Mouse (Mus musculus): ENCODE data around the gene Higd2a. TPM values are rescaled to one million over a fixed set of nuclear protein-coding genes. Genes with fewer than 3 reads are reported as not detected.

Gene Higd2a
- 100 to 1,000 TPM; 134 to 161 (median 146) TPM for total RNA-seq (2022)

- peak; percentile 97 for DNase-seq (ENCODE audit: low spot score in 2 of 2)
These were observed at the start of gene Higd2a, which contains the start of gene Nop16 for GRCm38 (mm10) chr13:54589996-54590951. Gene Higd2a, plus strand, starts transcription at chr13:54590207. Gene Nop16, minus strand, starts transcription at chr13:54590090.

- no peak for DNase-seq (ENCODE audit: low spot score in 2 of 2)
These were observed 42.0 kb upstream of the Higd2a start for GRCm38 (mm10) chr13:54548036-54548435.

GRCm38 (mm10) chr13:54556176-54556575, 33.8 kb upstream of the Higd2a start:
- no peak for DNase-seq (ENCODE audit: low spot score in 2 of 2)

GRCm38 (mm10) chr13:54556796-54557195, 33.2 kb upstream of the Higd2a start:
- DNase-seq (ENCODE audit: low spot score in 2 of 2), result no peak

GRCm38 (mm10) chr13:54557652-54558051, 32.4 kb upstream of the Higd2a start:
- no peak for DNase-seq (ENCODE audit: low spot score in 2 of 2)

GRCm38 (mm10) chr13:54559656-54560055, 30.4 kb upstream of the Higd2a start:
- DNase-seq (ENCODE audit: low spot score in 2 of 2), result no peak

- no peak for DNase-seq (ENCODE audit: low spot score in 2 of 2)
These were observed 29.4 kb upstream of the Higd2a start for GRCm38 (mm10) chr13:54560608-54561007.

- no peak for DNase-seq (ENCODE audit: low spot score in 2 of 2)
These were observed 27.4 kb upstream of the Higd2a start for GRCm38 (mm10) chr13:54562562-54562961.

- DNase-seq (ENCODE audit: low spot score in 2 of 2), result no peak
These were observed 25.5 kb upstream of the Higd2a start for GRCm38 (mm10) chr13:54564232-54565200.

GRCm38 (mm10) chr13:54565201-54565581, 24.8 kb upstream of the Higd2a start, which contains the start of gene 4833439L19Rik:
Gene 4833439L19Rik, minus strand, starts transcription at chr13:54565435.
- peak; percentile 91 for DNase-seq (ENCODE audit: low spot score in 2 of 2)

- peak in 1 of 2 experiments; percentile 59 for DNase-seq (ENCODE audit: low spot score in 2 of 2)
These were observed 24.2 kb upstream of the Higd2a start for GRCm38 (mm10) chr13:54565594-54566345.

GRCm38 (mm10) chr13:54568380-54568779, 21.6 kb upstream of the Higd2a start:
- no peak for DNase-seq (ENCODE audit: low spot score in 2 of 2)

- DNase-seq (ENCODE audit: low spot score in 2 of 2), result no peak
These were observed 20.7 kb upstream of the Higd2a start for GRCm38 (mm10) chr13:54569282-54569681.

GRCm38 (mm10) chr13:54570736-54571135, 19.3 kb upstream of the Higd2a start:
- DNase-seq (ENCODE audit: low spot score in 2 of 2), result no peak

- DNase-seq (ENCODE audit: low spot score in 2 of 2), result no peak
These were observed 18.4 kb upstream of the Higd2a start for GRCm38 (mm10) chr13:54571637-54572036.

- no peak for DNase-seq (ENCODE audit: low spot score in 2 of 2)
These were observed 17.4 kb upstream of the Higd2a start for GRCm38 (mm10) chr13:54572621-54573020.

- peak in 1 of 2 experiments; percentile 60 for DNase-seq (ENCODE audit: low spot score in 2 of 2)
These were observed 15.0 kb upstream of the Higd2a start, which contains the start of gene Arl10 for GRCm38 (mm10) chr13:54574854-54575481. Gene Arl10, plus strand, starts transcription at chr13:54575015.

- no peak for DNase-seq (ENCODE audit: low spot score in 2 of 2)
These were observed 14.5 kb upstream of the Higd2a start for GRCm38 (mm10) chr13:54575489-54575888.

- no peak for DNase-seq (ENCODE audit: low spot score in 2 of 2)
These were observed 12.1 kb upstream of the Higd2a start for GRCm38 (mm10) chr13:54577652-54578507.

All from layer of hippocampus, adult 8-10 months (tissue).